Mouse (Mus musculus) cerebellum, adult 11-12 months (tissue): ENCODE results near the gene Kif16b.

Experiments
- DNase-seq: peaks from one replicate; pipeline ENCODE4 v3.0.0; 2022

The Kif16b gene

DNA sequence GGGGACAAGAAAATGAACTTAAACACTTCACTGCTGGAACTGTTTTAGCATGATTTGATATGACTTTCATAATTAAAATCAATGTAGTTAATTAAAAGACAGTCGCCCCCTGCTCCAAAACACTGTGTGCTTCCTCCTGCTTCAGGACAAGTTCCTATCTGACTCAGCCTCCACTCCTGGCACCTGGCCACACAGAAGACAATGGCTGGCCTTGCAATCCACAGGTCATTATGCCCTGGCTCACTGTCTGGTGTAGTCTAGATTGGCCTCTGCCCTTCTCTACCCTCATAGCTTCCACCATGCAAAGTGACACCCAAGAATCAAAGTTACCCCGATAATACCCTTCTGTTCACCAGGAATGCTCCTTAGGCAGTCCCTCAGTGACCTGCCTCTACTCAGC lies 26.8 kb downstream of the Kif16b start:
- DNase-seq = no peak

DNA sequence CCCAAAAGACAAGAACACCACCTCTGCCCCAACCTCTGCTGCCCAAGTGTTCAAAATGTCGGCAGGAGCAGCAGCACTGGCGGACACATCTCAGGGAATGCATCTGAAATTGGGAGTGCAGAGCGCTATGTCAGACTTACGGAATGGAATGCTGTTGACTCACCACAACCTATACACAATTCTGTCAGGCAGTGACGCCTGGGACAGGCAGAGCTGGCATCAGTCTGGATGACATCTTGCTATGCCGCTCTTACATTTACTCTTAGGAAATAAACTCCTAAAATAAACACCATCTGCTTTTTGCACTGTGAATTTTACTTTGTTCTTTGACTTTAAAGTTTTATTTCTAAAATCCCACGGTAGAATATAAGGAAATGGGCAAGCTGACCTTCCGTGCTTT lies 31.3 kb downstream of the Kif16b start:
- no peak for DNase-seq

DNA sequence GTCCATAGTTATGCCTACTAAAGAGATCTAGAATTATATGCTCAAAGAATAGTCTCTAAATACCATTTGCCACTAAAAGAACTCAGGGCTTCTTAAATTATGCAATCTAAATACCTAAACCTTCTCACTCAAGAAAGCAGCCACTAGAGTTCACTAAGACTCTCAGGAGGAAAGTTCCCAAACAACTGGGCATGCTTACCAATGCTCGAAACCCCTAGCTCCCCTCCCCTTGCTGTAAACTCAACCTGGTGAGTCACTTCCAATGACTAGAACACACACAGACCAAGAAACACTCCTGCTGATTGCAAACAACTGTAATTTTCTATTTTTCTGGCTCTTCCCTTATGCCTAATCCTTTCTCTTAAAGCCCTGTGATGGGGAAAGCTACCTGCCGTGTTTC lies 33.9 kb downstream of the Kif16b start:
- no peak for DNase-seq

DNA sequence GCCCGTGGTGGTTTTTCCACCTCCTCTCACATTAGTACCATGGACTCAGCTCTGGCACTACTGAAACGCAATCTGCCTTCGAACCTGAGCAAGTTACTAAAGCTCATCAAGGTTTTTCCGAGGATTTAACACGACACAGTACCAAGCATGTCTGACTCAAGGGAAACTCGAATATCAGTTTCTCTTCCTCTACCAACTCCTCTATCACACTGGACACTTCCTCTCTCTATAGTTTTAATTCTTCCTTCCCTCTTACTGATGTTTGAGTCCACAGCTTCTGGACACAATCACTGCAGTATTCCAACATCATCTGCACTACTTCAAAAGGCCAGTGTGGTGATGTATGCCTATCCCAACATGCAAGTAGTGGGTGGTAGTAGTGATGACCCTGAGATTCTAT lies 40.3 kb downstream of the Kif16b start:
- no peak for DNase-seq

DNA sequence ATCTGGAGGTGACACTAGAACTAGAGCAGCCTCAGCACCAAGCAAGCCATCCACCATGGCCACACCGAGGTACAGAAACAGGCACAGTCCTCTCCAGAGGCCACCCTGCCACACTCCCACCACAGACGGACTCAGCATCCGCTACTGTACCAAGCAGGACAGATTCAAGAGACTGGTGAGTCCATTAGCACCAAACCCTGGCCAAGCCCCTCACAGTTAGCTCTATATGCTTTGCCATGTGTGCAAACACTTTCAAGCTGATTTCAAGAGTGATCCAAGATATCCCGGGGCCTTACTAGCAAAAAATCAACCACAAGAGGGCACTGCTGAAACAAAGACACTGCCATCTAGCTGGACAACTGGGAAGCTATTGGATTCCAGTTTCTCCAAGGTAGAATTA lies 41.9 kb downstream of the Kif16b start:
- peak; percentile 24 for DNase-seq

DNA sequence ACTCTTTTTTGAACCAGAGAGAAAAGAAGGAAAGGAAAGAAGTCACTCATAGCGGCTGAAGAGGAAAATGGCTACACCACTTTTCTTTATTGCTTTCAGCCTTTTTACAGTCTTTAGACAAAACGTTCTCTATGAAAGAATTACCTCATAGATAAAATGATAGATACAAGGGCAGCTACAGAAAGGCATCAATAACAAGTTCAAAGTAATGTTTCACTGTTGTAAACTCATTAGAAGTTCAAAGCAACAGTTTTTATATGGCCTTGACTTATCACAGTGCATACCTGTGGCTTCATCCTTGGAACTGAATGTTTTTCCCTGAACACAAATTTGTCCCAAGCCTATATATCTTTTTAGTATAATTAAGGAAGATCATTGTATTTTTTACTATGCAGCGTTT lies 62.6 kb downstream of the Kif16b start:
- DNase-seq = no peak

DNA sequence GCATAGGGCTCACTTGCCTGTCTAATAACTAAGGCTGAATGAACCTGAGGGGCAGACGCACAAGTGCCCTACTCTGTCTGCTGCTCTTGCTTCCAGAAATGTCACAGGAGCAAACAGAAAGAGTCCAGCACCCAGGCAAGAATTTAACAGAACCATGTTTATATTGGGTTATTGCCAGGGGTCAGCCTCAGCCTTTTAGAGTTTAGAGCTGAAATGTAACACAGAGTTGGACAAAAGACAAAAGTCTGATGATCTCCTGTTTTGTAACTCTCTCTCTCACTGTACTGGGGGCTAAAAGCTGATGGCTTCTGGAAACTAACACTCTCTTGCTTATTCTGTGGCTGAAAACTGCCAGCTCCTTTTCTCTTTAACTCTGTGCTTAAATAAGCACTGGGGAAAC lies 63.2 kb downstream of the Kif16b start:
- no peak for DNase-seq

DNA sequence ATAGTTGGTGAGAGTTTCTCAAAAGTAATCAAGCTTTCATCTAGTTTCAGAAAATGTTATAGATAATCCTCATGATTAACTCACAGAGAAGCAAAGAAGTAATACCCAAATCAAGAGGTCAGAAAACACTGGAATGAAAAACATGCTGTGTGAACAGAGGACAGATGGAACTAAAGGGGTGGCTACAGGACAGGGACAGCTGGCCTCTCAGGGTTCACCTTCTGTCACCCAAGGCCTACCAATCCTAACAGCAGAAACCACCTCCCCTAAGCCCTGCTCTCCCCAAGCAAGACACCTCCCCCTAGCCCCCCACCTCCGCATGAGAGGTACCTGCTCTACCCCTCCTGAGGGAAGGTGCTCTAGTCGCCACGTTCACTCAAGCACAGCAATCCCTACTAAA lies 66.6 kb downstream of the Kif16b start:
- peak; percentile 24 for DNase-seq

DNA sequence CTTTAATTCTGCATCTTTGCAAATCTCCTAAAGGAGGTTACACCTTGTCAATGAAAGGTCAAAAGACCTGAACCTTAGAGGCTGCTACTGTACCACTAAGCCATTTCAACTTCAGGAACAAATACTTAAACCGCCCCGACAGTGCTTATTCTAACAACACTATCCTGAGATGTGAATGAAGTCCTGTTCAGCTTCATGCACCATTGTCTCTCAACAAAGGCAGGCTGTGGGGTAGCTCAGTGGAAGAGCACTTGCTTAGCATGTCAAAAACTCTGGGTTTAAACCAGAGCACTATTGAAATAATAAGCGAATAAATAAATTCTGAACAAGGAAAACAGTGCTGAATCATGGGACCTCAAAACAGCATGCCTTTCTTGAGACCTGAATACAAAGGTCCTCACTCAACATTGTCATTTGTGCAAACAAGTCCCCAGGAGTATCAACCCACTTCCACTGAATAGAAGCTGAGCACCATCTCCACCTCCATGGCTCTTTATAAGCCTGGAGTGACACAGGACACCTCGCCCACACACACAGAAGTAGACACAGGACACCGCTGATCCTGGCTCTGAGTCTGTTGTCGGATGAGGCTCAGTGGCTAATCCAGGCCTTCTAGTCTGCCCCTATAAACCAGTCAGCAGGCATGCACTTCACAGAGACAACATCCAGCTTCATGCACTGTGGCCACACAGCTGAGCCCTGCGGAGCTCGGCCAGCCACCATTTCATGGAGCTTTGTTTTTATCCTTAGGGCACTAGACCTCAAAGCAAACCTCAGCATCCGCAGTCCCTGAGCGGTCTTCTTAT lies 68.5 kb downstream of the Kif16b start:
- DNase-seq = no peak

DNA sequence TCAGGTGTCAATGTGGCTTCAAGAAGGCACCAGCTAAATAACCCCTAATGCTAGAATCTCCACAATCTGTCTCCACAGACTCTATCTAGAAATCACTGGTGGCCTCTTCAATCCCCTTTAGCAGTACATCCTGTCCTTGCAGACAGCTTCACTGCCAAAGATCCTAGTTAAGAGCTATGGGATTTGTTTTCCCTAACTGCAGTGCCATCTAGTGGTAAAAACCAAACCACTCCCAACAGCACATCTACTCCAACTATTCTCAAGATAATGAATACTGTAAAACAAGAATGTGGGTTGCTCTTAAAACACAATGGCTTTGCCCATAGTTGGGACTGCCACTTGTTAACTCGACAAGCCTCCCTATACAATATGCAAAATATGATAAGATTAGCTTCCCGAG lies 88.3 kb downstream of the Kif16b start:
- peak; percentile 43 for DNase-seq

DNA sequence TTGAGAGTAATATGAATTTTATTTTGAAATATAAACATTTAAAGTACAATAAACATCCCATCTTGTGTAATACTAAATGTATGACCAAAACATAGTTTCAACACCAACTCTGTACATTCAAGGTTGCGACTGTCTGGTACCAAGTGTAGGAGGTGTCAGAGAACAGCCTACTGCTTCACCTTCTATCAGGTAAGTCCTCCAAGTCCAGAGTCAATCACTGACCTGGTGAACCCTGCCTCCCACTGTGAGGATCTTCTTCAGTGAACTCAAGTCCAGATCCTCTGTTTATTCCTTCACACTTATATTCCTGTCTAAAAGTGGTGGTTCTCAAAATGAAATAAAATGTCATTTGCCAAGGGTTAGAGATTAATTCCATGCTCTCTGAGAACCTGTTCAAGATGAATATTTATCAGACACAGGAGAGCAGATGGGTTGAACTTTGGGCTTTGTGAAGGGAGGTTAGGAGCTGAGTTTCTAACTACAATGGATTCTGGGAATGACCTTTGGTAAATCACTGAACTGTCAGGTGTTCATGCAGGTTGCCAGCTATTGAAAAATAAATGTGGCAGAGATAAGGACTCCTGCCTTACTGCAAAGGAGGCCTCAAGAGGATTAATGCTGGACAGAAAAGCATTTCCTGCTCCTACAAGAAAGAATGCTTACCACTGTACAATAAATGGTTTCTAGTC lies 97.4 kb downstream of the Kif16b start:
- no peak for DNase-seq

DNA sequence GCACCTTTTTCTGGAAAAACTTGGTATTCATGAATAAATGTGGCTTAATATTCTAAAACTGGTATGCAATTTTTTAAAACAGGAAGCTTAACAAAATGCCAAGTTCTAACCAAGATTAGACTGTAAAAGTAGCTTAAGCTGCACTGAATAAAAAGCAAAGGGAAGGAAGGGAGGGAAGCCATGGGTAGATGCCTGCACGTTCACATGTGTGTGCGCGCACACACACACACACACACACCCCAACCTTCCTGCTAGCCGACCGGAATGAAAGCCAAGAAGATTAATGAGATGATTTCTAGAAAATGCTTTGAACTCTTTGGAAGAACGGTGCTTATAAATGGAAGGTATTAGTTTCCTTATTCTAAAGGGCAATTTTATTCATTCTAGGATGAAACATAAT lies 104.0 kb downstream of the Kif16b start:
- DNase-seq = no peak

DNA sequence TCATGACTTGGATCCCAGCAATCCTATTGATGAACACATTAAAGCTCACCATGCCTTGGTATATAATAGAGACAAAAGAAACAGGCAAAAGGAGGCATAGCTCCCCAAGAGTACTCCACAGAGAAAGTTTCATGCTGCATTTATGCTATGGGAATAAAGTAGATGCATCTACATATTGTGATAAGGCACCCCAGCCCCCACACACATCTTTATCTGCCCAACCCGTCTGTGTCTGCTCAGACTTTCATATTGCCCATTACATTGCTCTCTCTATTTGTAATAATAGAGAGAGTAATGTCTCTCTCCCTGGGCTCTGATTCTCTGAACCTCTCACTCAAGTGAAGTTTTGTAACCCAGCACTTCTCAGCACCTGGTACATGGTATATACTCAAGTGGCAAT lies 126.0 kb downstream of the Kif16b start:
- no peak for DNase-seq

DNA sequence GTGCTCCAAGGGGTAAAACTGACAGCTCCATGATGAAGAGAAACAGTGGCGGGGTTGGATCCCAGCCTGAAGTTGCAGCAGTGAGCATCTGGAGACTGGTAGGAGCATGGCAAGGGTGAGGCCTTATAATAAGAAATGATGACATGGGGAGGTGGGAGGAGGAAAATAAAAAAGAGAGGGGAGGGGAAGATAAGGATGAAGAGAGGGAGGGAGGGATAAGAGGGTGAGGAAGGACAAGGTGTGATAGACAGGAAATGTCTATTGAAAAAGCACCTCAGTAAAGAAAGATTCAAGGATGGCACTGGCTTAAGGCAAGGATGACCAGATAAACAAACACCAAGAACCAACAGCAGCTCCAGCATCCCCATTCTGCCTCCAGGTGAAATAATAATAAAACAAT lies 126.6 kb downstream of the Kif16b start:
- DNase-seq = no peak

DNA sequence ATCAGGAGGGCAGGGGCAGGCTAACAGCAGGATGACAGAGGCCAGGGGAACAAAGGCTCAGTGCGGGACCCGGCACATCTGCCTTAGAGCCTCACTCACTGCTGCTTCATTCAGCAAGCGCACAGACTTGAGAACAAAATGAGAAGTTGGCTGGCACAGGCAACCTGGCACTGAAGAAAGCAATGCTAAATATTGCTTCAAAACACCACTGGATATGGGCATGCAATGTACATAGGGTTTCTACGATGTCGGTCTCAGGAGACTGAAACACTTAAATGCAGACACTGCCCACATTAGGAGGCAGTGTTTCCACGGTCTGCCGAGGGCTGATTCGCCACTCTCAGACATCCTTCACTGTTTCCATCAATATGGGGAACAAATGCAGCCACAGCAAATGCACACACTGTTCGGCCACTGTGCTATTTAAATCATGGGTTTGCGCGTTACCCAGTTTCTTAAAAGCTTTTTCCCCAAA lies 131.6 kb downstream of the Kif16b start:
- no peak for DNase-seq

DNA sequence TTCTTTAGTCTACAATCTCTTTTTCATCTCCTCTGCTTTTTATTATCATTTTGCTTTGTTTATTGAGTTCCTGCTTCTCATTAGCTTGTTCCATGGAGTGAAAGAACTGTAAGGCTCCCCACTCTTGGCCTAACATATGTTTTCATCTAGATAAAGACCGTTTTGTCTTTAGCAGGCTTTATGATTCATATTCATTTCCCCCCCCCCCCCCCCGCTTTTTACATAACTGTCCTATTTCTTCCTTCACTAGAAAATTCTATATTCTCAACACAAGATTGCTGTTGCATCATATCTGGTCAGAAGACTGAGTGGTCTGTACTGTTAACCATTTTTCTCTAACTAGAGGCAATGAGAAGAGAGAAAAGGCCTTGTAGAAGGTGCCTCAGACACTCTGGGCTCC lies 137.1 kb downstream of the Kif16b start:
- DNase-seq = no peak

DNA sequence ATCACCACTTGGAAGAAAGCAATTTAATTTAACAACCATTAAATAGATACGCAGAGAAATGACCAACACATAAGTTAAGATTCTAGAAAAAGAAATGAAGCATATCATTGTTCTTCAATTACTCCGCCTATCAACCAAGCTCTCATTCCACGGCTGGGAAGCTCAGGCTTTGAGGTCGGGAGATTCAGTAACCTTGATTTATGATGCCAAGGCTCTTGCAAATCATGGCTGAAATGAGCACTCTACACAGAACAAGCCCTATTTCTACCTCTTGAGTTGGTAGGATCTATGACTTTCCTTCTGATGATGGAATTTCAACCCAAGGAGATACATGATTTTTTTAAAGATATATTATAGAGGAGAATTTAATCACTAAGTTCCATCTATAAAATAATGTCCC lies 140.5 kb downstream of the Kif16b start:
- DNase-seq = no peak

DNA sequence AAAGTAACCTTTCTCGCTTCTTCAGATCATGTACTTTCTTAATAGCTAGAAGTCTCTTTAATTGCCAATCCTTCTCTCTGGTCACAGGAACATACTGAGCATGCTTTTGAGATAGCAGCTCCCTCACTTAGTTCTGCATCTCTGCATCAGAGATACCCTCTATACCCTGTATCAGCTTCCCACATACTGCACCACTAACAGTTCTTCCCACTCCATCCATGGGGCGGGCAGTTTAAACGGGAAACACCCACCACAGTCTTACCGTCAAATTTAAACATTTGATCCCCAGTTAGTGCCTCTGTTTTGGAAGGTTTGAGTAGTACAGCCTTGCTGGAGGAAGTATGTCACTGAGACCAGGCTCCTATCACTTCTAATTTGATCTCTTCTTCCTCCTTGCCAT lies 142.1 kb downstream of the Kif16b start:
- DNase-seq = no peak

DNA sequence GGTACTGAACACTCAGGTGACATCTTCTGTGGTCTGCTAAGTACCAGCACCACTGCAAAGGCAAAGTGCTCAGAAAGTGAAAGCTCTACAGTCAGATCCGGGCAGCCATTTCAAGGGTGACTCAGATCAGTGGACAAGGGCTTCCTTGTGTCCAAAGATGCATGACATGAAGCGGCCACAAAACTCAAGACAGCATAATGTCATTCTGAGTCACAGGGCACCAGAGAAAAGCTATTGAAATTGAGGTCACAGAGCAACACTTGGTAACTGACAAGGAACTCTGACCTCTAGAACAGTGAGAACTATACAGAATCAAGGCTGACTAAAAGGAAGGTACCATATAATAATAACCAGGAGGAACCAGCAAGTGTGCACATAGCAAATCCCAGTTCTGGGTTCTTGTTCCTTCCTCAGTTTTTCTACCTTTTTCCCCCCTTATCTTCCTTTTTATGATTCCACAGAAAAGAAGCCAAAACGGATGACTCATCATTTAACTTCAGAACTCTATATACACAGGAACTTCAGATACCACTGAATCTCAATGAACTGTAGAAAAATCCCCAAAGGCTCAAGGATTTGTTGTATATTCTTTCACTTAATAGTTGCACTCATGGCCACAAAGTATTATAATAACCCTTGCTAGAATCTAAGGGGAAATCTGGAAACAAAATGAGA lies 143.1 kb downstream of the Kif16b start:
- DNase-seq = no peak

DNA sequence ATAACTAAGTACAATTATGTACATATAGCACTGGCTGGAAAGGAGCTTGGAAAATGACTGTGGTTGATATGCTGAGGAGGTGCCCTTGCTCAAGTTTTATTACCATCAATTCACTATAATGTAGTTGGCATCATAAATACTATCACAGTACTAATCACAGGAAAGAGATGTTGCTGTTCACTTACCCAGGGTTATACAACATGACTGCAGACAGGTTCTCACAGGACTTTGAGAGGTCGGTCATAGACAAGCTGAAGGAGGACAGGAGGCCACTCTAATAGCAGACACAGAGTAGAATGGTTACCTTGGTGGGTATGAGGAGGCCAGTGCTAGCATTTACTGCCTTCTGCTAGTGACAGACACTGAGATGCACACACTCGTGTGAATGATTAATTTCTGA lies 162.0 kb downstream of the Kif16b start:
- no peak for DNase-seq

DNA sequence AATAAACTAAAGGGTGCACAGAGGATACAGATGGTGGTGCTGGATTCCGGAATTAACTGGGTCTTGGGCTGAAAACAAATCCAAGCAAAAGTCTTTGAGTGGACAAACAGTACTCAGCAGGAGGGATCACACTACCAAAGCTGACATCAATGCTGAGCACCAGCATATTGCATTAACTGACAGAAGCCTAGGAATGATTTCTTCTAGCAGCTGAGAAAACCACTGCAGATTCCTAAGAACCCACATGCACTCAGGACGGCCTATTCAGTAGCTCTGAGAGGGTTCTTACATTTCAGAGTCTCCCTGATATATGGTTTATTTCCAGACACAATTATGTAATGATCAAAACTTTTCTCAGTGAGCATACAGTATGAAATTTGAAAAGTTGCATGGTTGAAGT lies 162.8 kb downstream of the Kif16b start:
- no peak for DNase-seq

DNA sequence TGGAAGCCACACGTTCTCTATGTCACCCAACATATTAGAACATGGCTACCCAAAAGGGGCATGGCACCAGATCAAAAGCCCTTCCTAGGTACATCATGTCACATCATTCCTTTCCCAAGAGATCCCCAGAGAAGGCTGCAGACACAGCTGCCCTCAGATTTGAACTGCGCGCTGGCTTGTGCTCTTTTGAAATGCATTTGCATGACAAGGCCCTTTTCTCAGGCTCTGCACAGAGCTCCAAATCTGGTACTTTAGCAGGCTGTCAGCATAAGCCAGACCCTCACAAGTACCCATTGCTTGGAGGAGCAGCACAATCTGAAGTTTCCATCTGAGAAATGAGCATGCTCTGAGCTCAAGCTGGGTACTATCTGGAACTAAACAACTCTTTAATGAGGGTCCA lies 165.6 kb downstream of the Kif16b start:
- DNase-seq = no peak

DNA sequence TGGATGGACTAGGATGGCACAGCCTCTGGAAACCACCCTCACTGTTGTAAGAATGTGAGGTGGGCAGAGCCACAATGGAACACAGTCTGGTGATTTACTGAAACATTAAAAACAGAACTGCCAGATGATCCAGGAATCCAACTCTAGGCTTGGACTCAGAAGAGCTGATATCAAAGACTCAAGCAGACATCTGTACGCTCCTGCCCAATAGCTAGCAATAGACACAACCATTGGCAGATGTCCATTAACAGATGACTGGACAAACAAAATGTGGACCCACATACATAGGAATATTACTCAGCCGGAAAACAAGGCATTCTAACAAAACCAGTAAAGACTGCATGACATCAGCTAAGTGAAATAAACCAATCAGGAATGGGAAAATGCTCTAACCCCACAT lies 167.3 kb downstream of the Kif16b start:
- DNase-seq = no peak

DNA sequence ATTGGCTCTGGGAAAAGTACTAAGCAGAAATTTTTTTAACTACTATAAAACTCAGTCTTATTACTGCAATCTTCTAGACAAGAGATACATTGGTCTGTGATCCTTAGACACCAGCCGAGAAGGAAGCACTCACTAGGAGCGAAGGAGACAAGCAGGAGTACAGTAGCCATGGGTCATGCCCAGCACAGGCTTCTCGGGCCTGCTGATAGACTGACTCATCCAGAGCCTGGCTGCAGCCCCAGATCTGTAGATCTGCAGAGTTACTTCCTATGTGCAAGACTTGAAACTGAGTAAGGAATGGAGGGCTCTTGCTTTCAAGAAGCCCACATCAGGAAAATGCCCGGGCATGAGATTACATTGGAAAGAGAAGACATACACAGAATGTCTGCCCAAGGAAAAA lies 169.0 kb downstream of the Kif16b start:
- peak; percentile 15 for DNase-seq
